In genomic region chr9:66945161-66945560, GRCm38 (mm10) we compare ENCODE assay signal across 8 mouse cellular contexts. TPM values are rescaled to one million over a fixed set of nuclear protein-coding genes. Genes with fewer than 3 reads are reported as not detected.
DNase-seq lines count a peak whose midpoint lies in the region; ATAC-seq and TF ChIP-seq lines count a peak whose summit lies in the region.

No protein-coding gene starts in this region.

- DNase-seq in liver, adult 2 months (ENCODE audit: extremely low read depth, low read depth, low spot score): no peak
- no peak for DNase-seq in liver
- DNase-seq in left cerebral cortex, postnatal 10 days (ENCODE audit: extremely low spot score in 1 of 2, low spot score in 2 of 2): no peak
- no peak for DNase-seq in adrenal gland, adult 2 months
- DNase-seq in urinary bladder, postnatal 10 days (ENCODE audit: low spot score): no peak

- TF ChIP-seq CTCF in liver, adult 2 months (IDR thresholded peaks at IDR 0.05; ENCODE audit: low read depth, low read length): no peak

- H3K36me3 ChIP-seq in liver, adult 2 months (ENCODE audit: control insufficient read depth, insufficient read depth, low read length): peaks cover 12% of the 10 kb centered on the region
- peaks cover 12% of the 10 kb centered on the region for H3K36me3 ChIP-seq in embryonic facial prominence, embryonic 13.5 days
- 0 out of 2 replicates have a peak, but pooled peaks cover 5% of the 10 kb centered on the region for H3K36me3 ChIP-seq in intestine, embryonic 15.5 days
- H3K36me3 ChIP-seq in neural tube, embryonic 14.5 days (ENCODE audit: control insufficient read depth, insufficient read depth, low read length): peaks cover 3% of the 10 kb centered on the region; the same call in 1 of the 2 replicates

- intact Hi-C loops in left cerebral cortex, postnatal 10 days (cut with DNase I): no loop called here

- peaks cover 7% of the 10 kb centered on the region; the same call in 1 of the 2 replicates for H3K79me2 ChIP-seq in liver, adult 2 months (ENCODE audit: control insufficient read depth, insufficient read depth, low read length)

- no peak for ATAC-seq in embryonic facial prominence, embryonic 13.5 days (ENCODE audit: insufficient number of reproducible peaks, insufficient read depth, low FRiP score, low TSS enrichment, low read depth)
- no peak for ATAC-seq in intestine, embryonic 15.5 days
- 0 out of 2 replicates have a peak, but pooled peaks have one; percentile 1 for ATAC-seq in neural tube, embryonic 14.5 days (ENCODE audit: low read depth)

- WGBS in liver, adult 2 months: 25% methylated on average over 4 of the region's 4 CpGs
- 11% methylated on average over 4 of the region's 4 CpGs for WGBS in embryonic facial prominence, embryonic 13.5 days
- WGBS in intestine, embryonic 15.5 days: 13% methylated on average over 4 of the region's 4 CpGs
- WGBS in neural tube, embryonic 14.5 days: 30% methylated on average over 4 of the region's 4 CpGs

- no peak for TF ChIP-seq POLR2A in liver, adult 2 months (IDR thresholded peaks at IDR 0.05; ENCODE audit: extremely low read depth, insufficient read depth, low read length)

- H3K27ac ChIP-seq in liver, adult 2 months (replicated peaks; ENCODE audit: insufficient read depth, low read depth, low read length): peak overlapping the region; percentile 85
- H3K27ac ChIP-seq in embryonic facial prominence, embryonic 13.5 days: peak overlapping the region; percentile 96
- H3K27ac ChIP-seq in intestine, embryonic 15.5 days: peak overlapping the region; percentile 96
- peak overlapping the region; percentile 94 for H3K27ac ChIP-seq in neural tube, embryonic 14.5 days (ENCODE audit: low read depth, low read length)

- H3K4me1 ChIP-seq in liver, adult 2 months (ENCODE audit: control insufficient read depth, insufficient read depth, low read length): peaks cover 3% of the 10 kb centered on the region; the same call in 1 of the 2 replicates
- H3K4me1 ChIP-seq in embryonic facial prominence, embryonic 13.5 days: peaks cover 10% of the 10 kb centered on the region; the same call in 1 of the 2 replicates
- 0 out of 2 replicates have a peak, but pooled peaks cover 2% of the 10 kb centered on the region for H3K4me1 ChIP-seq in intestine, embryonic 15.5 days (replicated peaks)
- H3K4me1 ChIP-seq in neural tube, embryonic 14.5 days (ENCODE audit: control insufficient read depth, insufficient read depth, low read length): 0 out of 2 replicates have a peak, but pooled peaks cover 4% of the 10 kb centered on the region

- H3K27me3 ChIP-seq in liver, adult 2 months (ENCODE audit: control insufficient read depth, insufficient read depth, low read length): no peaks in the 10 kb centered on the region
- H3K27me3 ChIP-seq in embryonic facial prominence, embryonic 13.5 days: no peaks in the 10 kb centered on the region
- no peaks in the 10 kb centered on the region for H3K27me3 ChIP-seq in intestine, embryonic 15.5 days (replicated peaks)
- no peaks in the 10 kb centered on the region for H3K27me3 ChIP-seq in neural tube, embryonic 14.5 days (ENCODE audit: control insufficient read depth, insufficient read depth, low read length)

- H3K4me2 ChIP-seq in embryonic facial prominence, embryonic 13.5 days: peak overlapping the region; percentile 68
- peak overlapping the region; percentile 67 for H3K4me2 ChIP-seq in intestine, embryonic 15.5 days (replicated peaks)
- peak overlapping the region; percentile 83 for H3K4me2 ChIP-seq in neural tube, embryonic 14.5 days (ENCODE audit: low read depth, low read length)

- peak overlapping the region; percentile 82; the same call in 1 of the 2 replicates for H3K9ac ChIP-seq in liver, adult 2 months (ENCODE audit: low read depth, low read length)
- peak overlapping the region; percentile 97 for H3K9ac ChIP-seq in embryonic facial prominence, embryonic 13.5 days
- H3K9ac ChIP-seq in intestine, embryonic 15.5 days: peak overlapping the region; percentile 96; the same call in 1 of the 2 replicates
- peak overlapping the region; percentile 88; the same call in 1 of the 2 replicates for H3K9ac ChIP-seq in neural tube, embryonic 14.5 days (replicated peaks; ENCODE audit: low read depth, low read length)

- H3K9me3 ChIP-seq in embryonic facial prominence, embryonic 13.5 days: no peaks in the 10 kb centered on the region
- no peaks in the 10 kb centered on the region for H3K9me3 ChIP-seq in intestine, embryonic 15.5 days
- no peaks in the 10 kb centered on the region for H3K9me3 ChIP-seq in neural tube, embryonic 14.5 days (ENCODE audit: control insufficient read depth, low read length)

- H3K4me3 ChIP-seq in liver, adult 2 months (ENCODE audit: insufficient read depth, low read depth, low read length): peak overlapping the region; percentile 96
- peak overlapping the region; percentile 90 for H3K4me3 ChIP-seq in embryonic facial prominence, embryonic 13.5 days
- peak overlapping the region; percentile 91 for H3K4me3 ChIP-seq in intestine, embryonic 15.5 days (replicated peaks)
- H3K4me3 ChIP-seq in neural tube, embryonic 14.5 days (ENCODE audit: low read depth, low read length): peak overlapping the region; percentile 89

RNA-seq across cellular contexts. Expression of gene Rps27l, which starts 0.7 kb away (rescaled TPM):
- total RNA-seq in liver, adult 2 months (2014; rRNA removed): 474 and 535 TPM in 2 replicates
- polyA plus RNA-seq in liver, adult 2 months (2012; rRNA removed): 84.6 and 99.6 TPM in 2 replicates
- polyA plus RNA-seq in embryonic facial prominence, embryonic 13.5 days (2015; fragmentation: Nextera tagmentation; extraction: Ambion mirVana): 725 and 760 TPM in 2 replicates
- 830 and 881 TPM in 2 replicates for polyA plus RNA-seq in intestine, embryonic 15.5 days (2015; fragmentation: Nextera tagmentation; extraction: Ambion mirVana)
- 188 and 216 TPM in 2 replicates for polyA plus RNA-seq in neural tube, embryonic 14.5 days (2014; fragmentation: Nextera tagmentation; extraction: Ambion mirVana)
- 10 to 100 TPM; 41.6 to 49.4 TPM for total RNA-seq in left cerebral cortex, postnatal 10 days (2021)
- 100 to 1,000 TPM; 252 to 306 TPM for total RNA-seq in adrenal gland, adult 2 months (2021)
- 3.9 and 6.2 TPM in 2 replicates for polyA plus RNA-seq in adrenal gland, adult 2 months (2012; rRNA removed)

RNA-seq across cellular contexts. Expression of gene Rab8b, which starts 25.7 kb away (rescaled TPM):
- 4.1 and 4.3 TPM in 2 replicates for total RNA-seq in liver, adult 2 months (2014; rRNA removed)
- polyA plus RNA-seq in liver, adult 2 months (2012; rRNA removed): 0.85 and 1.4 TPM in 2 replicates
- 20.6 and 26.0 TPM in 2 replicates for polyA plus RNA-seq in embryonic facial prominence, embryonic 13.5 days (2015; fragmentation: Nextera tagmentation; extraction: Ambion mirVana)
- 20.5 and 20.6 TPM in 2 replicates for polyA plus RNA-seq in intestine, embryonic 15.5 days (2015; fragmentation: Nextera tagmentation; extraction: Ambion mirVana)
- polyA plus RNA-seq in neural tube, embryonic 14.5 days (2014; fragmentation: Nextera tagmentation; extraction: Ambion mirVana): 35.5 and 41.1 TPM in 2 replicates
- total RNA-seq in left cerebral cortex, postnatal 10 days (2021): 10 to 100 TPM; 21.8 TPM
- total RNA-seq in adrenal gland, adult 2 months (2021): 10 to 100 TPM; 14.6 to 19.4 TPM
- polyA plus RNA-seq in adrenal gland, adult 2 months (2012; rRNA removed): 3.2 and 3.9 TPM in 2 replicates

RNA-seq across cellular contexts. Expression of gene Lactb, which starts 30.1 kb away (rescaled TPM):
- 37.0 and 41.4 TPM in 2 replicates for total RNA-seq in liver, adult 2 months (2014; rRNA removed)
- polyA plus RNA-seq in liver, adult 2 months (2012; rRNA removed): 24.4 and 33.6 TPM in 2 replicates
- polyA plus RNA-seq in embryonic facial prominence, embryonic 13.5 days (2015; fragmentation: Nextera tagmentation; extraction: Ambion mirVana): 9.1 and 9.3 TPM in 2 replicates
- 7.2 and 8.2 TPM in 2 replicates for polyA plus RNA-seq in intestine, embryonic 15.5 days (2015; fragmentation: Nextera tagmentation; extraction: Ambion mirVana)
- polyA plus RNA-seq in neural tube, embryonic 14.5 days (2014; fragmentation: Nextera tagmentation; extraction: Ambion mirVana): 15.0 and 19.0 TPM in 2 replicates
- 10 to 100 TPM; 17.5 to 18.6 TPM for total RNA-seq in left cerebral cortex, postnatal 10 days (2021)
- 10 to 100 TPM; 15.7 to 19.1 TPM for total RNA-seq in adrenal gland, adult 2 months (2021)
- 23.6 and 32.2 TPM in 2 replicates for polyA plus RNA-seq in adrenal gland, adult 2 months (2012; rRNA removed)

Comparison
In these comparisons a context has a peak if more than half of its experiments do, and no peak if none do; other contexts are left out.
1. RNA of gene Rps27l, which starts 0.7 kb away (polyA plus RNA-seq): 830 to 881 TPM in intestine, embryonic 15.5 days, 725 to 760 TPM in embryonic facial prominence, embryonic 13.5 days, 188 to 216 TPM in neural tube, embryonic 14.5 days and 84.6 to 99.6 TPM in liver, adult 2 months; 3.9 to 6.2 TPM in adrenal gland, adult 2 months; every median in the first group is over 10 times any median in the second.
2. Peak in every context shown above with its lines, with median percentiles within 50 percentile points of each other: H3K27ac ChIP-seq, H3K4me3 ChIP-seq, H3K9ac ChIP-seq and H3K4me2 ChIP-seq.